ENCODE assay signal across 16 mouse cellular contexts in genomic region chr8:9025378-9025777, GRCm38 (mm10).
"Had no signal": no experiment of that assay in that cellular context is flagged by ENCODE, and none has a peak within 500 bp of the region (broad histone marks: within the 10 kb centered on the region; RNA-seq: fewer than 3 reads in every experiment).

No protein-coding gene starts in this region.

- ATAC-seq: liver, postnatal 0 days; midbrain, embryonic 13.5 days; midbrain, embryonic 15.5 days had no signal

- H3K9me3 ChIP-seq: megakaryocyte, embryonic 14.5 days; midbrain, embryonic 13.5 days; midbrain, embryonic 15.5 days; neural tube, embryonic 12.5 days; stomach, embryonic 15.5 days had no signal

- H3K4me1 ChIP-seq: megakaryocyte, embryonic 14.5 days; midbrain, embryonic 15.5 days; stomach, embryonic 15.5 days had no signal

- H3K4me3 ChIP-seq: megakaryocyte, embryonic 14.5 days; midbrain, embryonic 13.5 days; midbrain, embryonic 15.5 days; neural tube, embryonic 12.5 days; stomach, embryonic 15.5 days had no signal

- DNase-seq: liver, postnatal 0 days; lung, adult 2 months; lung, postnatal 14 days; lung, postnatal 36 days; right cerebral cortex, postnatal 14 days; thymus, adult 2 months; thymus, postnatal 25 days; thymus, postnatal 4 days had no signal

- H3K36me3 ChIP-seq: midbrain, embryonic 13.5 days; midbrain, embryonic 15.5 days; neural tube, embryonic 12.5 days; stomach, embryonic 15.5 days had no signal

- H3K4me2 ChIP-seq: midbrain, embryonic 11.5 days; midbrain, embryonic 13.5 days; midbrain, embryonic 15.5 days; neural tube, embryonic 12.5 days; stomach, embryonic 15.5 days had no signal

- H3K27ac ChIP-seq: macrophage; midbrain, embryonic 13.5 days; midbrain, embryonic 15.5 days; neural tube, embryonic 12.5 days; stomach, embryonic 15.5 days; stomach, postnatal 0 days had no signal

- H3K9ac ChIP-seq: liver, postnatal 0 days; midbrain, embryonic 13.5 days; midbrain, embryonic 15.5 days; neural tube, embryonic 12.5 days; stomach, embryonic 15.5 days had no signal

- H3K27me3 ChIP-seq: megakaryocyte, embryonic 14.5 days; midbrain, embryonic 15.5 days; neural tube, embryonic 12.5 days; stomach, embryonic 15.5 days had no signal
